Mouse (Mus musculus) spleen, postnatal 36 days (tissue): ENCODE measurements around the gene Mcat.
"Not testable (repeated sequence)": the region's sequence is repeated elsewhere in the genome, so short reads cannot be mapped to it uniquely, and the experiment has no call there.

Experiments used
- DNase-seq, 2 experiments: peaks; one replicate each; pipeline ENCODE4 v3.0.0; 2022; ENCODE audit warnings: low spot score in 2 of 2, mixed read lengths in 1 of 2

Mcat gene

GRCm38 (mm10) chr15:83510805-83511405, 52.7 kb downstream of the Mcat start, which contains the start of gene Ttll1:
Gene Ttll1 (minus strand): TSS chr15:83510893.
- DNase-seq = peak; percentile 97

- DNase-seq = no peak
Observed at GRCm38 (mm10) chr15:83509950-83510804, 53.4 kb downstream of the Mcat start.

DNA sequence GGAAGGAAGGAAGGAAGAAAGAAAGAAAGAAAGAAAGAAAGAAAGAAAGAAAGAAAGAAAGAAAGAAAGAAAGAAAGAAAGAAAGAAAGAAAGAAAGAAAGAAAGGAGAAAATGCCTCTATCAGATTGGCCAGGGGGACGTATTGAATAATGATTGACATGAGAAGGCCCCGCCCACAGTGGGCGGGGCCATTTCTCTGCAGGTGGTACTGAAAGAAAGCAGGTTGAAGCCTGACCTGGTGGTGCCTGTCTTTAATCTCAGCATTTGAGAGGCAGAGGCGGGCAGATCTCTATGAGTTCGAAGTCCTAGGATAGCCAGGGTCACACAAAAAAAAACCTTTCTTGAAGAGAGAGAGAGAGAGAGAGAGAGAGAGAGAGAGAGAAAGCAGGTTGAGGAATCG, 62.1 kb downstream of the Mcat start:
- DNase-seq = not testable (repeated sequence)

GRCm38 (mm10) chr15:83500352-83500751, 63.2 kb downstream of the Mcat start:
- peak; percentile 24 to 30 for DNase-seq

- DNase-seq = no peak
Observed at GRCm38 (mm10) chr15:83499211-83499755, 64.3 kb downstream of the Mcat start.

GRCm38 (mm10) chr15:83497299-83497698, 66.3 kb downstream of the Mcat start:
- DNase-seq = no peak
